16 mouse cellular contexts compared by ENCODE assay signal in the genomic region with DNA sequence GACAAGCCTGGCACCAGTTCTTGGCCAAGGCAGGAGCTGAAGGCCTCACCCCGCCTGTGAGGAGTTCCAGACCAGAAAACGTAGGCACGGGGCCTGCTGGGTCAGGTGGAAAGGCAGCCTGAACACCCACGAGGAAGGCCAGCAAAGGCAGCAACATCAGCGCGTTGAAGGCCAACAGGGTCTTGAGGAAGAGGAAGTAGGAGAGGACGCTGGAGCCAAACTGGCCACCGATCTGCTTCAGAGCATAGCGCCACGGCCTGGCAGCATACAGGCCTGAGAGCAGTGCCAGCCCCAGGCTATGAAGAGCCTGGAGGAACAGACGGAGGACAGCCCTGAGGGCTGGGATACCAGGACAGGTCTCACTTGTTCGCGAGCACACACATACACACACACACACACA. TPM values are rescaled to one million over a fixed set of nuclear protein-coding genes. Genes with fewer than 3 reads are reported as not detected.
DNase-seq lines count a peak whose midpoint lies in the region; ATAC-seq lines count a peak whose summit lies in the region.
"Had no signal": no experiment of that assay in that cellular context is flagged by ENCODE, and none has a peak within 500 bp of the region (broad histone marks: within the 10 kb centered on the region; RNA-seq: fewer than 3 reads in every experiment).

No protein-coding gene starts in this region.

- DNase-seq in cerebellum, postnatal 14 days: peak; percentile 43 to 54
- no peak for DNase-seq in cerebellum, adult 9-11 months
- peak; percentile 59 for DNase-seq in layer of hippocampus, adult 9-11 months
- DNase-seq in layer of hippocampus, adult 18-20 months (ENCODE audit: low spot score in 2 of 2): no peak
- peak; percentile 30 for DNase-seq in lung, postnatal 36 days
- no peak for DNase-seq in lung, adult 18-20 months
- no peak for DNase-seq in kidney, postnatal 14 days
- DNase-seq: cerebellum, adult 18-20 months; cerebellum, postnatal 36 days; gastrocnemius, postnatal 10 days had no signal

- peak; percentile 11; the same call in 1 of the 2 replicates for ATAC-seq in neutrophil, adult 5-6 weeks (ENCODE audit: extremely low read depth, insufficient number of reproducible peaks, low FRiP score, poor library complexity, severe bottlenecking)
- ATAC-seq: forebrain, embryonic 16.5 days; hindbrain, embryonic 16.5 days had no signal

RNA-seq across cellular contexts. Expression of gene Tmc8, which starts 6.3 kb away (rescaled TPM):
- 1 to 10 TPM in 1 of 2 experiments, under 1 TPM in 1; 0.72 to 1.1 TPM for total RNA-seq in layer of hippocampus, adult 18-20 months (2021)
- total RNA-seq in neutrophil, adult 5-6 weeks (2017): 21.6 and 23.1 TPM in 2 replicates

RNA-seq across cellular contexts. Expression of gene Tmc6, which starts 6.5 kb away (rescaled TPM):
- 10 to 100 TPM in 1 of 2 experiments, 1 to 10 TPM in 1; 5.9 to 10.6 TPM for total RNA-seq in layer of hippocampus, adult 18-20 months (2021)
- 73.8 and 95.0 TPM in 2 replicates for total RNA-seq in neutrophil, adult 5-6 weeks (2017)

RNA-seq across cellular contexts. Expression of gene 6030468B19Rik, which starts 21.9 kb away (rescaled TPM):
- under 1 TPM in 1 of 2 experiments, not detected in 1; 0.40 TPM for total RNA-seq in layer of hippocampus, adult 18-20 months (2021)
- 0.58 and 0.86 TPM in 2 replicates for total RNA-seq in neutrophil, adult 5-6 weeks (2017)
- total RNA-seq: gastrocnemius, postnatal 10 days; gastrocnemius, postnatal 4 days; heart, adult 2 months; heart, postnatal 25 days had no signal

RNA-seq across cellular contexts. Expression of gene Gm20708, which starts 33.9 kb away (rescaled TPM):
- total RNA-seq in layer of hippocampus, adult 18-20 months (2021): 1 to 10 TPM; 1.5 to 2.2 TPM
- total RNA-seq in neutrophil, adult 5-6 weeks (2017): 3.9 and 8.8 TPM in 2 replicates

RNA-seq across cellular contexts. Expression of gene Syngr2, which starts 33.9 kb away (rescaled TPM):
- total RNA-seq in layer of hippocampus, adult 18-20 months (2021): 10 to 100 TPM; 12.3 to 12.4 TPM
- total RNA-seq in neutrophil, adult 5-6 weeks (2017): 80.2 and 108 TPM in 2 replicates

Comparison
In these comparisons a context has a peak if more than half of its experiments do, and no peak if none do; other contexts are left out.
1. DNase-seq: peak in cerebellum, postnatal 14 days (2 of 2), layer of hippocampus, adult 9-11 months (single experiment) and lung, postnatal 36 days (single experiment); none in cerebellum, adult 9-11 months (single experiment), layer of hippocampus, adult 18-20 months (0 of 2), lung, adult 18-20 months (0 of 2) and kidney, postnatal 14 days (single experiment).
2. RNA of gene Tmc8, which starts 6.3 kb away (total RNA-seq): 21.6 to 23.1 TPM in neutrophil, adult 5-6 weeks; 0.72 to 1.1 TPM in layer of hippocampus, adult 18-20 months; every median in the first group is over 10 times any median in the second.